Mouse (Mus musculus): ENCODE data around the gene Hdac10.

GRCm38 (mm10) chr15:89123595-89123994, 4.9 kb downstream of the Hdac10 start:
- TF ChIP-seq CTCF (IDR thresholded peaks at IDR 0.05; ENCODE audit: extremely low read depth, insufficient read length, insufficient replicate concordance, low read depth, low read length) (no peak), POLR2A (IDR thresholded peaks at IDR 0.05; ENCODE audit: low read depth, low read length) (no peak)

Data from small intestine, adult 2 months (tissue).